Mouse (Mus musculus) thymus, adult 2 months (tissue): ENCODE data around the gene Cand1. TPM values are rescaled to one million over a fixed set of nuclear protein-coding genes. Genes with fewer than 3 reads are reported as not detected.

Experiments
- DNase-seq: peaks from one replicate; pipeline ENCODE4 v3.0.0; 2021
- H3K27ac ChIP-seq: fragments of 200-500 bp; 2 replicates; pipeline ENCODE4 v1.5.1; 2012; ENCODE audit warnings: low read length, control low read depth; ENCODE audit not compliant: control insufficient read depth, insufficient read depth
- H3K27me3 ChIP-seq: fragments of 200-500 bp; 2 replicates; pipeline ENCODE4 v1.6.1; 2012; ENCODE audit warnings: mild to moderate bottlenecking, low read length, moderate library complexity, mixed read lengths; ENCODE audit not compliant: control insufficient read depth, insufficient read depth
- H3K36me3 ChIP-seq: fragments of 200-500 bp; 2 replicates; pipeline ENCODE4 v1.6.1; 2012; ENCODE audit warnings: mild to moderate bottlenecking, low read length, moderate library complexity; ENCODE audit not compliant: control insufficient read depth, insufficient read depth
- H3K4me1 ChIP-seq: fragments of 200-500 bp; replicated peaks from 2 replicates; pipeline ENCODE4 v1.6.1; 2012; ENCODE audit warnings: low read length; ENCODE audit not compliant: control insufficient read depth, insufficient read depth
- H3K4me3 ChIP-seq: fragments of 200-500 bp; 2 replicates; pipeline ENCODE4 v1.5.1; 2012; ENCODE audit warnings: mild to moderate bottlenecking, low read length, control low read depth, moderate library complexity; ENCODE audit not compliant: control insufficient read depth, insufficient read depth
- CTCF ChIP-seq: fragments of 200-500 bp; IDR thresholded peaks from 2 replicates; pipeline ENCODE4 v1.5.1; 2012; ENCODE audit warnings: mild to moderate bottlenecking, control low read depth, low read length, moderate library complexity, borderline replicate concordance; ENCODE audit not compliant: control insufficient read depth, poor library complexity, insufficient read depth; ENCODE audit errors: extremely low read depth
- POLR2A ChIP-seq: fragments of 200-500 bp; IDR thresholded peaks from 2 replicates; pipeline ENCODE4 v1.6.1; 2012; ENCODE audit warnings: mild to moderate bottlenecking, low read length, control low read depth, moderate library complexity; ENCODE audit not compliant: control insufficient read depth, poor library complexity, insufficient read depth; ENCODE audit errors: extremely low read depth
- WGBS: fragments of 180-500 bp; shearing (Covaris S2); methylation state at CpG from one replicate; pipeline ENCODE4 v1.1.7; 2018; 5-methylcytosine and 5-hydroxymethylcytosine counted together
- polyA plus RNA-seq: library from polyadenylated mRNA; depleted of rRNA; stranded (reverse); fragments of >200 nt; gene quantifications from 2 replicates; pipeline ENCODE4 v1.2.3, GENCODE M21; 2012; rRNA removed

The Cand1 gene
- polyA plus RNA-seq, 1 experiment: 56.9 TPM

DNA sequence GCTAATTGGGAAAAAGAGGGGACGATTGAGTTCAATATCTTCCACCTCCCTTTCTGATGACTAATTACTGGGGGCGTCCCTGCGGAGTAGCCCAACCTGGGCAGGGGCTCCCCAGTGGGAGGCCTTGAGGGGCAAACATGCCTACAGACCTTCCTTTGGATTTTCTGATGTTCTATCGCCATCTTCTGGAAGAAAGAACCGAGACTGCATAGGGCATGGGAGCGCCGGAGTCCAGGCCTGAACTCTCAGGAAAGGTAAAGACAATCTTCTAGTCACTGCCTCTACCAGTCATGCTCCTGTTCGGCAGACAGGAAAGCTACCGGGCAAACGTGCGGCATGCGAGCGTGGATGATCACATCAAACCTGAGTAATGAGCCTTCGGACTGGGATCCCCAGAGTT lies 71.1 kb downstream of the Cand1 start:
- Histone ChIP-seq H3K27ac (no peak overlapping the region), H3K4me3 (no peak overlapping the region), H3K27me3 (no peaks in the 10 kb centered on the region), H3K36me3 (no peaks in the 10 kb centered on the region), H3K4me1 (no peaks in the 10 kb centered on the region)
- no peak for TF ChIP-seq CTCF
- TF ChIP-seq POLR2A: no peak
- WGBS: 88% methylated on average over 14 of the region's 14 CpGs
- DNase-seq: no peak

DNA sequence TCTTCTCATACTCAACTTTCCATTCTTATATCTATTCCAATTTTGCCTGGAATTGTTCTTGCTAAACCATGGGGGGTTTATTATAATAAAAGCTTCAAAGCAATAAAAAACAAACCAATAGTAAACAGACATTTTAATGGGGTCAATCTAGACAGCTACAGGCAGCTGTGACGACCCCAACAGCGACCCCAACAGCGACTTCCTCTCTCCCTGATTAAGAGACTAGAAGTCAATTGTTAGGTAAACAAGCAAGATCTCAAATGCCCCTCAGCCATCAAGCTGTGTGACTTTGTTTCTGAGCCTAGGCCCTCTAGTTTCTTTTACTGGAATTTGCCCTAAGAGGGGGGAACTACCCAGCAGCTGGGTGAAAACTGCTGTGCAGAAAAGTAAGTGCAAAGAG lies 72.0 kb downstream of the Cand1 start:
- TF ChIP-seq POLR2A (no peak), CTCF (no peak)
- no peaks in the 10 kb centered on the region for H3K4me1 ChIP-seq
- no peaks in the 10 kb centered on the region for H3K27me3 ChIP-seq
- no peak overlapping the region for H3K27ac ChIP-seq
- no peak for DNase-seq
- WGBS: 85% methylated on average over 3 of the region's 3 CpGs
- H3K4me3 ChIP-seq: no peak overlapping the region
- no peaks in the 10 kb centered on the region for H3K36me3 ChIP-seq

DNA sequence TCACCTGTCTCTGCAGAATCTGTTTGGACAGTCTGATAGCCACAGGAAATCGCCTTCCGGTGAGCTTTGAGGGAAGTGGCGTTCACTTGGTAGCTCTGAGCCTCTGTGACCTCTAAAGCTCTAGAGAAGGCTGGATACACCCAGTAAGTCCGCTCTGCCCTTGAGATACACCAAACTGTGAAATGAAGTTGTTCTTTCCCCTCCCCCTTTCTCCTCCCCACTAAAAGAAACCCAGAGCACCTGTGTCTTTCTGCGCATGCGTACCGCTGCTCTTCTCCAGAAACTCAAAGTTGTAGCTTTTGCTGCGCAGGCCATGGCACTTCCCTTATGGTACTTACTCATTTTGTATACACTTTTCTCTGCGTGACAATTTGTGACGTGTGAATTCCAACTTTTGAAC lies 74.8 kb downstream of the Cand1 start:
- no peaks in the 10 kb centered on the region for H3K36me3 ChIP-seq
- DNase-seq: no peak
- TF ChIP-seq CTCF (no peak), POLR2A (no peak)
- no peak overlapping the region for H3K27ac ChIP-seq
- no peak overlapping the region for H3K4me3 ChIP-seq
- 96% methylated on average over 10 of the region's 10 CpGs for WGBS
- no peaks in the 10 kb centered on the region for H3K27me3 ChIP-seq
- no peaks in the 10 kb centered on the region for H3K4me1 ChIP-seq

DNA sequence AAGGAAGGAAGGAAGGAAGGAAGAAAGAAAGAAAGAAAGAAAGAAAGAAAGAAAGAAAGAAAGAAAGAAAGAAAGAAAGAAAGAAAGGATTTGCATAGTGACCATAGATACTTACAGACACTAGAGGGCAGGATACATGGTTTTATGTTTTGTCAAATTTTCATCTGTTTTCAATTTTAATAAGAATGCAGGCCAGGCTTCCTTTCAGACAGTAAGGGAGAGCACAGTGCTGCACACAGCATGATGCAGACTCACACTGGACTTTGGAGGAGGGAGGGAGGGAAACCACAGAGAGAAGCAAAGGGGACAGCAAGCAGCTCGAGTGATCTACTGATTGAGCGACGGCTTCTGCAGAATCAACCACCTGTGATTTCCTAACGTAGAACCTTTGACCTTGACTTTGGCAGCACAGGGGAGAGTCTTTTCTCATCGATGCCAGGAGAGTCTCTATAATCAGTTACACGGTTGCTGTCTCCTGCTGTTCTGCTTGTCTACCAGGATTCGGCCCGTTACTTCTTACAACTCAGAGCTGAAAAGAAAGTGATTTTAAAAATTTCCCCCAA lies 78.0 kb downstream of the Cand1 start:
- Histone ChIP-seq H3K27me3 (no peaks in the 10 kb centered on the region), H3K4me1 (no peaks in the 10 kb centered on the region), H3K36me3 (no peaks in the 10 kb centered on the region), H3K27ac (no peak overlapping the region), H3K4me3 (no peak overlapping the region)
- WGBS: 90% methylated on average over 8 of the region's 8 CpGs
- no peak for DNase-seq
- TF ChIP-seq CTCF (no peak), POLR2A (no peak)

DNA sequence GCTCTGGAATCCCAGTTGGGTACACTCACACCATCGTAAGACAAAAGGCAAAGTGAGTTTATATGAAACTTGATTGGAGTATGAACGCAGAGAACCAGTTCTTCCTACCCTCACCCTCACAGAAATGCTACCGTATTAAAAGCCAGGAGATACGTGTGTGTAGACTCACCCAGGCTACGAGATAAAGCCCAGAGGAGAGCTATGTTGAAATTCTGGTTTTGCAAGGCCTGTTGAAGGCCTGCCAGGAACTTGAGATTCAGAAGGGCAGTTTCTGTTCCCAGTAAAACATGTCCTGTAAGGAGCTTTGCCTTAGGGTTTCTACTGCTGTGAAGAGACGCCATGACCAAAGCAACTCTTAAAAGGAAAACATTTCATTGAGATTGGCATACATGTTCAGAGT lies 79.7 kb downstream of the Cand1 start:
- Histone ChIP-seq H3K4me3 (no peak overlapping the region), H3K4me1 (no peaks in the 10 kb centered on the region), H3K27ac (no peak overlapping the region), H3K27me3 (no peaks in the 10 kb centered on the region), H3K36me3 (no peaks in the 10 kb centered on the region)
- WGBS: 96% methylated on average over 6 of the region's 6 CpGs
- TF ChIP-seq CTCF (no peak), POLR2A (no peak)
- no peak for DNase-seq

DNA sequence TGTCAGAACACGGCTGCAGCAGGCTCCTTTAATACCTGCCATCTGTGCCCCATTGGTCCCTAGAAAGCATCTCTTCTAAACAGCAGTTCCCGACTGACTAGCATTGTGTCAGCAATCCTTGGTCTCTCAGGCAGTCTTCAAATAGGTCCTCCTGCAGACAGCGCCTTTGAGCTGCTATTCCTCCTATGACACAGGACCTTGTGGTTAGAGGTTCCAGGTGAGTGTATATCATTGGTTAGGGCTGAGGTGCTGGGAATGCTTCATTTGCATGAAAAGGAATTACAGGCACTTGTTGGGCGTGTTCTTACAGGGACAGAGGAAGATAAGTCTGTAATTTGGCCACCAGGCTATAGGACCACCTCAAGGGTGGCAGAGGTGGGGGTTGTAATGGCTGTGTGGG lies 90.6 kb downstream of the Cand1 start:
- 89% methylated on average over 4 of the region's 4 CpGs for WGBS
- H3K4me3 ChIP-seq: no peak overlapping the region

More for the DNA sequence above, 90.6 kb downstream of the Cand1 start:
- no peaks in the 10 kb centered on the region for H3K27me3 ChIP-seq
- H3K4me1 ChIP-seq: no peaks in the 10 kb centered on the region
- DNase-seq: no peak
- TF ChIP-seq POLR2A (no peak), CTCF (no peak)
- H3K36me3 ChIP-seq: no peaks in the 10 kb centered on the region
- no peak overlapping the region for H3K27ac ChIP-seq

Other genes starting within 250 kb of the Cand1 start
- 0.47 and 0.68 TPM in 2 replicates for gene Grip1, start 213.8 kb upstream of the Cand1 start, polyA plus RNA-seq